In the genomic region with DNA sequence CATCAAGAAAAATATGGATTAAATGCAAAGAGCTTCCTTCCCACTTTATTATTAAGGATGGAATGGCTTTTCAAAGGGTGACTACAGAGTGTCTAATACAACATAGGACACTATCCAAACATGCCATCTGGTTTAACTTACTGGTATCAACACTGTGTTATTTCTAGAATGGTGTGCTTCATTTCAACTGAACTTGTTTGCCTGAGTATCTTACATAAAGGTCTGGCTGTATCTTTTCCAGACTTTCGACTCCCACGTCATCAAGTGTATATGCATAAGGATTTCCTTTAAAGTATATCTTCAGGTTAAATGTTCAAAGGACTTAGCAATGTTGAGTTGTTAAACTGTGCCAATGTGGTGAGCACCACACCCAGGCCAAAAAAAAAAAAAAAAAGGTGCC, we compare ENCODE assay signal across 20 mouse cellular contexts.
DNase-seq lines count a peak whose midpoint lies in the region; TF ChIP-seq lines count a peak whose summit lies in the region.
"Had no signal": no experiment of that assay in that cellular context is flagged by ENCODE, and none has a peak within 500 bp of the region (broad histone marks: within the 10 kb centered on the region; RNA-seq: fewer than 3 reads in every experiment).

No protein-coding gene starts in this region.

- no peak overlapping the region for H3K4me3 ChIP-seq in layer of hippocampus, adult 2 months
- no peak overlapping the region for H3K4me3 ChIP-seq in left cerebral cortex, adult 2 months
- H3K4me3 ChIP-seq: forebrain, embryonic 13.5 days; heart, adult 2 months; heart, embryonic 15.5 days; hindbrain, embryonic 13.5 days had no signal

- intact Hi-C loops in left cerebral cortex, postnatal 25 days (cut with DNase I) = loop anchor here (5.0 kb wide), 1 partner anchor 151 kb away; no protein-coding TSS in a partner anchor
- intact Hi-C loops in left cerebral cortex, adult 2 months (cut with DNase I) = no loop called here

- H3K27ac ChIP-seq in layer of hippocampus, adult 2 months = peak overlapping the region; percentile 59; the same call in 1 of the 2 replicates
- no peak overlapping the region for H3K27ac ChIP-seq in left cerebral cortex, adult 2 months
- H3K27ac ChIP-seq: forebrain, embryonic 13.5 days; heart, adult 2 months; heart, embryonic 15.5 days; hindbrain, embryonic 13.5 days had no signal

- no peak for TF ChIP-seq CTCF in layer of hippocampus, adult 2 months (conservative IDR thresholded peaks at IDR 0.05)
- no peak for TF ChIP-seq CTCF in left cerebral cortex, adult 2 months (IDR thresholded peaks at IDR 0.05)

- DNase-seq in cerebellum, adult 9-10 months = peak; percentile 44
- no peak for DNase-seq in cerebellum, adult 18-20 months
- DNase-seq in layer of hippocampus, adult 2 months (ENCODE audit: low spot score in 2 of 2) = peak in 1 of 2 experiments; percentile 26
- DNase-seq in layer of hippocampus, postnatal 36 days = no peak
- peak; percentile 32 to 81 for DNase-seq in left cerebral cortex, postnatal 25 days (ENCODE audit: low spot score in 2 of 2)
- no peak for DNase-seq in left cerebral cortex, adult 2 months (ENCODE audit: extremely low spot score in 1 of 2, low spot score in 2 of 2)
- DNase-seq in brain, adult 2 months (ENCODE audit: low read depth, low spot score) = peak; percentile 73
- DNase-seq: adrenal gland, adult 8-10 months; adrenal gland, postnatal 36 days; B cell, adult 2 months; cerebellum, adult 11 months; cerebellum, adult 9-11 months; cerebellum, postnatal 36 days; forebrain, postnatal 0 days; gastrocnemius, postnatal 14 days; heart, adult 2 months; heart, postnatal 14 days had no signal

Comparison
In these comparisons a context has a peak if more than half of its experiments do, and no peak if none do; other contexts are left out.
1. DNase-seq: peak in cerebellum, adult 9-10 months (single experiment), left cerebral cortex, postnatal 25 days (2 of 2) and brain, adult 2 months (single experiment); none in cerebellum, adult 18-20 months (0 of 2), layer of hippocampus, postnatal 36 days (0 of 2) and left cerebral cortex, adult 2 months (0 of 2).